Mouse (Mus musculus): ENCODE results near the gene Lrrc61. TPM values are rescaled to one million over a fixed set of nuclear protein-coding genes. Genes with fewer than 3 reads are reported as not detected.
"Not testable (repeated sequence)": the region's sequence is repeated elsewhere in the genome, so short reads cannot be mapped to it uniquely, and the experiment has no call there.

The Lrrc61 gene
- polyA plus RNA-seq (2014; fragmentation: Nextera tagmentation; extraction: Ambion mirVana) = 6.7 and 7.7 TPM in 2 replicates

DNA sequence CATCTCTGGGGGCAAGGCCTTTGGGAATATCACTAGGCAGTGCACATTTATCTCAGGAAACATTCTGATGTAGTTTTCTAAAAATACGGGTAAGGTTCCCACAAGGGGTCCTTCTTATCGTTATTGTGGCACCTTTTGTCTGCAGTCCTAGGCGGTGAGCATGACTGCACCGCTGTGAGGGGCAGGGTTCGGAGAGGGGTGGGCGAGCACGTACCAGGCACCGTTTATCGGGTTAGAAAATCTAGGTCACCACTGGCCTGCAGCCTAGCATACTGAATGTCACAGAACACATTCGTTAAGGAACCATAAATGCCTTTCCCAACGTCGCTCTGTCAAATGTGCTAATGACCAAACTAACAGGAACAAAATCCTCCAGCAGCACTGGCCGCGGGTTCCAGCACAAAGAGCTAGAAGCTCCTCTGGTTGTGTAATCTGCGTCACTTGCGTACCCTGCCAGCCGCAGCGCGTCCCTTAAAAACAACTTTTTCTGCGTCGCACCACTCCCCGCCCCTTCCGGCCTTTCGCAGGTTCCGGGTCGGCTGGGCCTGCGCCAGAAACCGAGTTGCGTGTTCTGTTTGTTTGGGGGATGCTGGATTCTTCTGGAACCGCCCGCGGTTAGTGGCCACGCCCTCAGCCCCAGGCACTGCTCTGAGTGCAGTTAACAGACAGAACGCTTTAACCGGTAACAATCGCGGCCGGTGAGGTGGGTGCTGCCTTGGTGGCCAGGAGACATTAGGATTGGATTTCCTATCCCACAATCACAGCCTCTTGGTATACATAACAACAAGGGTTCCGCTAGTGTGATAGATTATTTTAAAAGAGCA lies at the start of gene Lrrc61:
Lrrc61 (plus strand) TSS at position 517 of the 824 bp plus-strand sequence.
- peak; percentile 87 for ATAC-seq (replicated peaks; ENCODE audit: low FRiP score, low TSS enrichment, low read depth)

GRCm38 (mm10) chr6:48508087-48508486 lies 46.5 kb upstream of the Lrrc61 start:
- Histone ChIP-seq H3K4me1 (replicated peaks; ENCODE audit: control insufficient read depth, insufficient read depth, low read length) (peaks cover 6% of the 10 kb centered on the region; the same call in 1 of the 2 replicates), H3K9me3 (ENCODE audit: control insufficient read depth, low read length) (no peaks in the 10 kb centered on the region), H3K27ac (ENCODE audit: low read depth) (no peak overlapping the region), H3K36me3 (ENCODE audit: control insufficient read depth, insufficient read depth, low read length) (peaks cover 23% of the 10 kb centered on the region), H3K9ac (ENCODE audit: low read length) (no peak overlapping the region), H3K27me3 (replicated peaks; ENCODE audit: control insufficient read depth, insufficient read depth, low read length) (no peaks in the 10 kb centered on the region), H3K4me3 (ENCODE audit: low read depth, low read length) (no peak overlapping the region), H3K4me2 (ENCODE audit: low read length) (no peak overlapping the region)
- ATAC-seq (replicated peaks; ENCODE audit: low FRiP score, low TSS enrichment, low read depth) (no peak), DNase-seq (ENCODE audit: low spot score) (no peak)
- 78% methylated on average over 4 of the region's 4 CpGs for WGBS

More for the DNA sequence above, at the start of gene Lrrc61:
- no peaks in the 10 kb centered on the region for H3K36me3 ChIP-seq (ENCODE audit: control insufficient read depth, insufficient read depth, low read length)
- peaks cover 11% of the 10 kb centered on the region for H3K4me1 ChIP-seq (replicated peaks; ENCODE audit: control insufficient read depth, insufficient read depth, low read length)
- no peaks in the 10 kb centered on the region for H3K9me3 ChIP-seq (ENCODE audit: control insufficient read depth, low read length)
- H3K9ac ChIP-seq (ENCODE audit: low read length) = peak within 1 kb of the TSS; percentile 65
- under 1% methylated on average over 39 of the region's 39 CpGs for WGBS
- H3K4me2 ChIP-seq (ENCODE audit: low read length) = peak within 1 kb of the TSS; percentile 83
- H3K4me3 ChIP-seq (ENCODE audit: low read depth, low read length) = peak within 1 kb of the TSS; percentile 63
- H3K27ac ChIP-seq (ENCODE audit: low read depth) = peak within 1 kb of the TSS; percentile 98
- no peaks in the 10 kb centered on the region for H3K27me3 ChIP-seq (replicated peaks; ENCODE audit: control insufficient read depth, insufficient read depth, low read length)
- DNase-seq (ENCODE audit: low spot score) = peak; percentile 95

DNA sequence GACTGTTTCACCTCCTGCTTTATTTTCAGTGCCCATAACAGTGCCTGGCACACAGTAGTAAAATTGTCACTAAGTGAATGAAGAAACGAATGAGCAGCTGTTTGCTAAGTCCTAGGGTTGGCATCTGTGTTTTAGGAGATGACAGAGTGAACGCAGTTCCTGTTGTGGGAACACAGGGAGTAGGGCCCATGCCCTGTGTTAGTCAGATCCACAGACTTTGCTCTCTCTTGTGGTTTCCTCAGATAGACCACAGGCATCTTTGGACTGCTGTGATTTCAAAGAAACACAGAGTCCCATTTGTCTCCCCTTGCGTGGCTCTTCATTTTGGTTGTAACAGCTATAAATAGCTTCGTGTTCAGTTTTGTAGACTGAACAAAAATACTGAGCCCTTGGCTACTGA lies 44.2 kb upstream of the Lrrc61 start:
- no peak overlapping the region for H3K4me3 ChIP-seq (ENCODE audit: low read depth, low read length)
- ATAC-seq (replicated peaks; ENCODE audit: low FRiP score, low TSS enrichment, low read depth) = no peak

GRCm38 (mm10) chr6:48511861-48512260 lies 42.7 kb upstream of the Lrrc61 start:
- no peak overlapping the region for H3K9ac ChIP-seq (ENCODE audit: low read length)
- H3K4me1 ChIP-seq (replicated peaks; ENCODE audit: control insufficient read depth, insufficient read depth, low read length) = no peaks in the 10 kb centered on the region
- H3K4me3 ChIP-seq (ENCODE audit: low read depth, low read length) = no peak overlapping the region
- ATAC-seq (replicated peaks; ENCODE audit: low FRiP score, low TSS enrichment, low read depth) (no peak), DNase-seq (ENCODE audit: low spot score) (no peak)
- H3K27ac ChIP-seq (ENCODE audit: low read depth) = no peak overlapping the region
- no peaks in the 10 kb centered on the region for H3K27me3 ChIP-seq (replicated peaks; ENCODE audit: control insufficient read depth, insufficient read depth, low read length)
- no peaks in the 10 kb centered on the region for H3K9me3 ChIP-seq (ENCODE audit: control insufficient read depth, low read length)
- H3K4me2 ChIP-seq (ENCODE audit: low read length) = no peak overlapping the region
- 90% methylated on average over 7 of the region's 7 CpGs for WGBS
- H3K36me3 ChIP-seq (ENCODE audit: control insufficient read depth, insufficient read depth, low read length) = peaks cover 61% of the 10 kb centered on the region

More for the DNA sequence above, 44.2 kb upstream of the Lrrc61 start:
- 85% methylated on average over 4 of the region's 4 CpGs for WGBS
- H3K4me2 ChIP-seq (ENCODE audit: low read length) = no peak overlapping the region
- DNase-seq (ENCODE audit: low spot score) = no peak
- H3K27ac ChIP-seq (ENCODE audit: low read depth) = no peak overlapping the region
- no peaks in the 10 kb centered on the region for H3K9me3 ChIP-seq (ENCODE audit: control insufficient read depth, low read length)
- no peaks in the 10 kb centered on the region; the same call in 1 of the 2 replicates for H3K4me1 ChIP-seq (replicated peaks; ENCODE audit: control insufficient read depth, insufficient read depth, low read length)
- H3K9ac ChIP-seq (ENCODE audit: low read length) = no peak overlapping the region
- H3K36me3 ChIP-seq (ENCODE audit: control insufficient read depth, insufficient read depth, low read length) = peaks cover 46% of the 10 kb centered on the region
- H3K27me3 ChIP-seq (replicated peaks; ENCODE audit: control insufficient read depth, insufficient read depth, low read length) = no peaks in the 10 kb centered on the region

GRCm38 (mm10) chr6:48524882-48525281 lies 29.7 kb upstream of the Lrrc61 start:
- not testable (repeated sequence) for H3K27ac ChIP-seq (ENCODE audit: low read depth); ATAC-seq (replicated peaks; ENCODE audit: low FRiP score, low TSS enrichment, low read depth); H3K4me2 ChIP-seq (ENCODE audit: low read length); H3K4me1 ChIP-seq (replicated peaks; ENCODE audit: control insufficient read depth, insufficient read depth, low read length); H3K4me3 ChIP-seq (ENCODE audit: low read depth, low read length); H3K36me3 ChIP-seq (ENCODE audit: control insufficient read depth, insufficient read depth, low read length); H3K9me3 ChIP-seq (ENCODE audit: control insufficient read depth, low read length); H3K9ac ChIP-seq (ENCODE audit: low read length); H3K27me3 ChIP-seq (replicated peaks; ENCODE audit: control insufficient read depth, insufficient read depth, low read length); DNase-seq (ENCODE audit: low spot score)
- 97% methylated on average over 12 of the region's 16 CpGs for WGBS

GRCm38 (mm10) chr6:48527901-48528300 lies 26.7 kb upstream of the Lrrc61 start:
- WGBS = 86% methylated on average over 9 of the region's 9 CpGs
- DNase-seq (ENCODE audit: low spot score) (no peak), ATAC-seq (replicated peaks; ENCODE audit: low FRiP score, low TSS enrichment, low read depth) (no peak)
- Histone ChIP-seq H3K27me3 (replicated peaks; ENCODE audit: control insufficient read depth, insufficient read depth, low read length) (no peaks in the 10 kb centered on the region), H3K9ac (ENCODE audit: low read length) (no peak overlapping the region), H3K4me3 (ENCODE audit: low read depth, low read length) (no peak overlapping the region), H3K36me3 (ENCODE audit: control insufficient read depth, insufficient read depth, low read length) (peaks cover 16% of the 10 kb centered on the region), H3K27ac (ENCODE audit: low read depth) (no peak overlapping the region), H3K9me3 (ENCODE audit: control insufficient read depth, low read length) (no peaks in the 10 kb centered on the region), H3K4me2 (ENCODE audit: low read length) (no peak overlapping the region), H3K4me1 (replicated peaks; ENCODE audit: control insufficient read depth, insufficient read depth, low read length) (no peaks in the 10 kb centered on the region)

GRCm38 (mm10) chr6:48529261-48529660 lies 25.3 kb upstream of the Lrrc61 start:
- no peaks in the 10 kb centered on the region for H3K9me3 ChIP-seq (ENCODE audit: control insufficient read depth, low read length)
- no peak for ATAC-seq (replicated peaks; ENCODE audit: low FRiP score, low TSS enrichment, low read depth)
- H3K4me2 ChIP-seq (ENCODE audit: low read length) = no peak overlapping the region
- peaks cover 17% of the 10 kb centered on the region for H3K36me3 ChIP-seq (ENCODE audit: control insufficient read depth, insufficient read depth, low read length)
- WGBS = 73% methylated on average over 14 of the region's 14 CpGs
- H3K4me1 ChIP-seq (replicated peaks; ENCODE audit: control insufficient read depth, insufficient read depth, low read length) = no peaks in the 10 kb centered on the region
- H3K27me3 ChIP-seq (replicated peaks; ENCODE audit: control insufficient read depth, insufficient read depth, low read length) = no peaks in the 10 kb centered on the region
- H3K4me3 ChIP-seq (ENCODE audit: low read depth, low read length) = no peak overlapping the region
- H3K27ac ChIP-seq (ENCODE audit: low read depth) = no peak overlapping the region
- H3K9ac ChIP-seq (ENCODE audit: low read length) = no peak overlapping the region
- no peak for DNase-seq (ENCODE audit: low spot score)

- Histone ChIP-seq H3K27me3 (replicated peaks; ENCODE audit: control insufficient read depth, insufficient read depth, low read length) (no peaks in the 10 kb centered on the region), H3K4me2 (ENCODE audit: low read length) (no peak overlapping the region), H3K4me1 (replicated peaks; ENCODE audit: control insufficient read depth, insufficient read depth, low read length) (no peaks in the 10 kb centered on the region), H3K4me3 (ENCODE audit: low read depth, low read length) (no peak overlapping the region), H3K9ac (ENCODE audit: low read length) (no peak overlapping the region), H3K36me3 (ENCODE audit: control insufficient read depth, insufficient read depth, low read length) (peaks cover 17% of the 10 kb centered on the region), H3K9me3 (ENCODE audit: control insufficient read depth, low read length) (no peaks in the 10 kb centered on the region), H3K27ac (ENCODE audit: low read depth) (no peak overlapping the region)
- ATAC-seq (replicated peaks; ENCODE audit: low FRiP score, low TSS enrichment, low read depth) (no peak), DNase-seq (ENCODE audit: low spot score) (no peak)
- WGBS = 92% methylated on average over 16 of the region's 16 CpGs
Observed at GRCm38 (mm10) chr6:48529871-48530440, 24.6 kb upstream of the Lrrc61 start.
